Mouse (Mus musculus) limb, embryonic 11.5 days (tissue): ENCODE data around the gene Acox3. TPM values are rescaled to one million over a fixed set of nuclear protein-coding genes. Genes with fewer than 3 reads are reported as not detected.

Experiments used
- ATAC-seq: fragments of 200-750 bp; cut with Nextera tagmentation; 2 replicates; pipeline ENCODE4 v1.8.0; 2017; ENCODE audit warnings: low read depth; ENCODE audit not compliant: insufficient number of reproducible peaks, low FRiP score, low TSS enrichment
- DNase-seq: peaks from one replicate; pipeline ENCODE4 v3.0.0-alpha.2; 2015; ENCODE audit warnings: low spot score
- H3K27ac ChIP-seq: fragments of 300-500 bp; sonication (generic); replicated peaks from 2 replicates; pipeline ENCODE4 v1.5.1; 2014; ENCODE audit warnings: low read depth, mild to moderate bottlenecking, low read length
- H3K27me3 ChIP-seq: fragments of 300-500 bp; sonication (generic); 2 replicates; pipeline ENCODE4 v1.6.1; 2014; ENCODE audit warnings: mild to moderate bottlenecking, low read length, mixed read lengths; ENCODE audit not compliant: control insufficient read depth, insufficient read depth
- H3K36me3 ChIP-seq: fragments of 300-500 bp; sonication (generic); 2 replicates; pipeline ENCODE4 v1.6.1; 2014; ENCODE audit warnings: mild to moderate bottlenecking, low read length, moderate library complexity, mixed read lengths; ENCODE audit not compliant: control insufficient read depth, insufficient read depth
- H3K4me1 ChIP-seq: fragments of 300-500 bp; sonication (generic); 2 replicates; pipeline ENCODE4 v1.6.1; 2014; ENCODE audit warnings: low read length, mixed read lengths; ENCODE audit not compliant: control insufficient read depth, insufficient read depth
- H3K4me2 ChIP-seq: fragments of 300-500 bp; sonication (generic); 2 replicates; pipeline ENCODE4 v1.6.1; 2014; ENCODE audit warnings: low read depth, mild to moderate bottlenecking, moderate library complexity; ENCODE audit not compliant: severe bottlenecking
- H3K4me3 ChIP-seq: fragments of 300-500 bp; sonication (generic); 2 replicates; pipeline ENCODE4 v1.5.1; 2014; ENCODE audit warnings: low read depth, low read length
- H3K9ac ChIP-seq: fragments of 300-500 bp; sonication (generic); 2 replicates; pipeline ENCODE4 v1.6.1; 2014; ENCODE audit warnings: mild to moderate bottlenecking, low read length
- H3K9me3 ChIP-seq: fragments of 300-500 bp; sonication (generic); 2 replicates; pipeline ENCODE4 v1.6.1; 2016; ENCODE audit warnings: low read length; ENCODE audit not compliant: control insufficient read depth
- WGBS: fragments of 180-500 bp; shearing (Covaris S2); extraction: QIAGEN DNeasy Blood & Tissue Kit; methylation state at CpG from one replicate; pipeline ENCODE4 v1.1.7; 2014; 5-methylcytosine and 5-hydroxymethylcytosine counted together
- polyA plus RNA-seq: library from polyadenylated mRNA; unstranded; fragments of >200 nt; fragmentation: Nextera tagmentation; extraction: Ambion mirVana; gene quantifications from 2 replicates; pipeline ENCODE4 v1.2.1, GENCODE M21; 2014

Gene Acox3
- polyA plus RNA-seq, 1 experiment from 2014 or later = 9.7 TPM

DNA sequence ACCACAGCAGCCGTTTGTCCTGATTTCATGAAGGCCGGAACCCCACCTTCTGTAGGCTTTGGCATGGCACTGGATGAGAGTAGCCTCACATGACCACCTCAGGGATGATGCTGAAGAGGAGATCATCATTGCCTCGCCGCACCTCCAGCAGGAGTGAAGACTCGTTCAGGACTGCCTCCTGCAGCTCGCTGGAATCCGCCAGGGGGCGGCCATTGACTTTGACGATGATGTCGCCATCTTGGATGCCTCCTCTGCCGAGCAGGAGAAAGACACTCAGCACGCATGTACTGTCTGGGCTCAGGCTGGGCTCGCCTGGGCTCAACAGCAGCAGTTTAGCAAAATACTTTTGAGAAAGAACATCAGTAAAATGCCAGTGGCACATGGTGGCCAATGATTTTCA lies 70.0 kb downstream of the Acox3 start:
- Histone ChIP-seq H3K27ac (no peak overlapping the region), H3K27me3 (no peaks in the 10 kb centered on the region), H3K4me3 (no peak overlapping the region), H3K4me1 (no peaks in the 10 kb centered on the region), H3K9ac (no peak overlapping the region), H3K36me3 (no peaks in the 10 kb centered on the region), H3K4me2 (no peak overlapping the region), H3K9me3 (no peaks in the 10 kb centered on the region)
- DNase-seq = no peak
- WGBS = 84% methylated on average over 13 of the region's 13 CpGs
- no peak for ATAC-seq

DNA sequence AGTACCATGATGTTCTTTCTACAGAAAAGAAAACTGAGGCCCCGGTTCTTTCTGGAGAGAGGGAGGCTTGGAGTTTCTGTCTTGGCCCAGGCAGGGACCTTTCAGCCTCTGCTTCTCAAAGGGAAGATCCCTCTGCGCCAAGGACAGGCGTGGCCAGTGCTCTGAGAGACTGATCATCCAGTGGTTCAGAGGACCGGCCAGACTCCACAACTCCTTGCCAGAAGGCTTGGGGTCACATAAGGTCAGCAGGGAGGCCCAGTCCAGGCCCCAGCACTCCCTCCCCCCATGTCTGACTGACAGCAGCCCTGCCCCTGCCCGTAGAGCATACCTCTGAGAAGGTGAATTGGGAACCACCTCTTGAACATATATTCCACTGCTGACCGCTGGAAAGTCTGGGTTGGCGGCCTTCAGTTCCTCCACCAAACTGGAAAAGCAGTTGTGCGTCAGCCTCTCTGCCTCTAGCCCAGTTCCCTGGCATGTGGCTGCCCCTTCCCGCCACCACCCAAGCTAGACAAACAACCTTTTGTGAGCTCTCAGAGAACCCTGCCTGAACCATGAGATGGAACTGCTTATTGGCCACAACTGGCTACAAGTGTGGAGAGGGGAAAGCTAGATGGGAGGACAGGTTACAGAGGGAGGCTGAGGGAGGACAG lies 71.0 kb downstream of the Acox3 start:
- WGBS = 69% methylated on average over 9 of the region's 9 CpGs
- Histone ChIP-seq H3K36me3 (no peaks in the 10 kb centered on the region), H3K9me3 (no peaks in the 10 kb centered on the region), H3K4me2 (no peak overlapping the region), H3K27ac (no peak overlapping the region), H3K4me3 (no peak overlapping the region), H3K27me3 (no peaks in the 10 kb centered on the region), H3K9ac (no peak overlapping the region), H3K4me1 (no peaks in the 10 kb centered on the region)
- no peak for DNase-seq
- no peak for ATAC-seq

DNA sequence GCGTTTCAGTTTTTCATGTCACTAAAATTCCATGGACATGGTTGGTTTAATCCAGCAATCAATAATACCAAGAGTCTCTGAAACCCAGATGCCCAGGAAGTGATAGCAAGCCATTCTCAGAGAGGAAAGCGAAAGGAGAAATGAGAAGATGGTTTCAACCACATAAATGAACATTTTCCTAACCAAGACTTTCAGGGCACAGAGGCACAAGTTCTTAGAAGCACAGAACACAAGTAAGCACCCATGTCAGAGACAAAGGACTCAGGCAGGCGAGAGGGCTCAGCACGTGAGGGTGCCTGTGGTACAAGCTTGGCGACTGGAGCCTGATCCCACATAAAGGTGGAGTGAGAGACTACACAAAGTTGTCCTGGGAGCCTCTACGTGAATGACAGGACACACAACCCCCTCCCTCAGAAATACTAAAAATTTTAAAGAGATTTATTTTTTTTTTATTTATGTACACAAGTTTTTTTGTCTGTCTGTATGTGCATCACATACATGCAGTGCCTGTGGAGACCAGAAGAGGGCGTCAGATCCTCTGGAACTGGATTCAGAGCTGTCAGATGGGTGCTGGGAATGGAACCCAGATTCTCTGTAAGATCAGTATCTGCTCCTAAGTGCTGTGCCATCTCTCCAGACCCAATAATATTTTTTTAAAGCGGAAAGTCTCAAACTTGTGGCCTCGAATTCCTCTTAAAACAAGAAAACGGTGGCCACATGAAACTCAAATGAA lies 73.1 kb downstream of the Acox3 start:
- H3K4me2 ChIP-seq = no peak overlapping the region
- no peak for DNase-seq
- H3K9ac ChIP-seq = no peak overlapping the region
- no peaks in the 10 kb centered on the region for H3K36me3 ChIP-seq
- H3K27ac ChIP-seq = no peak overlapping the region
- H3K27me3 ChIP-seq = no peaks in the 10 kb centered on the region
- no peaks in the 10 kb centered on the region for H3K9me3 ChIP-seq
- no peak for ATAC-seq
- H3K4me3 ChIP-seq = no peak overlapping the region
- H3K4me1 ChIP-seq = no peaks in the 10 kb centered on the region
- WGBS = 87% methylated on average over 10 of the region's 10 CpGs

GRCm38 (mm10) chr5:35659503-35659902 lies 76.7 kb downstream of the Acox3 start:
- WGBS = 62% methylated on average over 3 of the region's 3 CpGs
- Histone ChIP-seq H3K4me1 (no peaks in the 10 kb centered on the region), H3K4me3 (no peak overlapping the region), H3K36me3 (no peaks in the 10 kb centered on the region), H3K4me2 (no peak overlapping the region), H3K9ac (no peak overlapping the region), H3K9me3 (no peaks in the 10 kb centered on the region), H3K27ac (no peak overlapping the region), H3K27me3 (no peaks in the 10 kb centered on the region)
- ATAC-seq (no peak), DNase-seq (no peak)

- DNase-seq (no peak), ATAC-seq (no peak)
- Histone ChIP-seq H3K9ac (no peak overlapping the region), H3K36me3 (no peaks in the 10 kb centered on the region), H3K4me3 (no peak overlapping the region), H3K27me3 (no peaks in the 10 kb centered on the region), H3K27ac (no peak overlapping the region), H3K4me2 (no peak overlapping the region), H3K9me3 (no peaks in the 10 kb centered on the region), H3K4me1 (no peaks in the 10 kb centered on the region)
- WGBS = 84% methylated on average over 6 of the region's 6 CpGs
Measured at GRCm38 (mm10) chr5:35661210-35661609, 78.4 kb downstream of the Acox3 start.

GRCm38 (mm10) chr5:35662021-35662545 lies 79.2 kb downstream of the Acox3 start:
- no peak for ATAC-seq
- H3K4me1 ChIP-seq = no peaks in the 10 kb centered on the region
- DNase-seq = no peak
- H3K27me3 ChIP-seq = no peaks in the 10 kb centered on the region
- H3K9ac ChIP-seq = no peak overlapping the region
- no peak overlapping the region for H3K4me3 ChIP-seq
- H3K9me3 ChIP-seq = no peaks in the 10 kb centered on the region
- no peak overlapping the region for H3K27ac ChIP-seq
- no peaks in the 10 kb centered on the region for H3K36me3 ChIP-seq
- 82% methylated on average over 9 of the region's 9 CpGs for WGBS
- H3K4me2 ChIP-seq = no peak overlapping the region

Other genes with a start within 250 kb of the Acox3 start
- gene Hmx1, start 193.9 kb upstream of the Acox3 start, polyA plus RNA-seq = 0.13 and 0.28 TPM in 2 replicates
- 2.2 and 3.7 TPM in 2 replicates for gene Cpz, start 57.3 kb upstream of the Acox3 start, polyA plus RNA-seq
- 10.0 and 11.2 TPM in 2 replicates for gene Trmt44, start 8.0 kb upstream of the Acox3 start, polyA plus RNA-seq
- gene Htra3, start 96.7 kb downstream of the Acox3 start, polyA plus RNA-seq = 0.89 and 1.6 TPM in 2 replicates
- gene Sh3tc1, start 156.9 kb downstream of the Acox3 start, polyA plus RNA-seq = 2.3 and 4.1 TPM in 2 replicates
- 1.1 and 1.3 TPM in 2 replicates for gene Ablim2, start 174.8 kb downstream of the Acox3 start, polyA plus RNA-seq